Mouse (Mus musculus) CH12.LX (cell line): ENCODE data around the gene Stpg4. TPM values are rescaled to one million over a fixed set of nuclear protein-coding genes. Genes with fewer than 3 reads are reported as not detected.

ENCODE experiments used
- polyA plus RNA-seq: library from polyadenylated mRNA; unstranded; fragments of >175 nt; gene quantifications from 2 replicates; pipeline ENCODE4 v1.2.1, GENCODE M21; 2012; ENCODE audit warnings: low read depth; ENCODE audit not compliant: insufficient read length
- total RNA-seq, 2 experiments: library from RNA; depleted of rRNA; stranded (reverse); fragments of 300-350 nt in 1 of 2; fragments of >200 nt in 1 of 2; gene quantifications; 2 replicates each; pipeline ENCODE4 v1.2.3; 2012 to 2014

Gene Stpg4
- total and polyA plus RNA-seq, 3 experiments: not detected

Other genes with a start within 250 kb of the Stpg4 start
- gene Mcfd2, start 161.8 kb downstream of the Stpg4 start, total RNA-seq (2012; rRNA removed): 39.1 and 42.5 TPM in 2 replicates
- 39.1 and 41.9 TPM in 2 replicates for gene Mcfd2, start 161.8 kb downstream of the Stpg4 start, total RNA-seq (2014; rRNA removed)
- gene Mcfd2, start 161.8 kb downstream of the Stpg4 start, polyA plus RNA-seq: 24.7 and 26.0 TPM in 2 replicates
- 11.2 and 12.8 TPM in 2 replicates for gene Ttc7, start 144.9 kb downstream of the Stpg4 start, total RNA-seq (2012; rRNA removed)
- 5.8 and 6.2 TPM in 2 replicates for gene Ttc7, start 144.9 kb downstream of the Stpg4 start, total RNA-seq (2014; rRNA removed)
- 16.0 and 16.4 TPM in 2 replicates for gene Ttc7, start 144.9 kb downstream of the Stpg4 start, polyA plus RNA-seq
- gene Calm2, start 19.2 kb upstream of the Stpg4 start, total RNA-seq (2012; rRNA removed): 203 and 255 TPM in 2 replicates
- 546 and 623 TPM in 2 replicates for gene Calm2, start 19.2 kb upstream of the Stpg4 start, total RNA-seq (2014; rRNA removed)
- 604 and 634 TPM in 2 replicates for gene Calm2, start 19.2 kb upstream of the Stpg4 start, polyA plus RNA-seq
- 5.0 and 13.4 TPM in 2 replicates for gene Epcam, start 208.2 kb upstream of the Stpg4 start, total RNA-seq (2012; rRNA removed)
- 1.4 and 1.9 TPM in 2 replicates for gene Epcam, start 208.2 kb upstream of the Stpg4 start, total RNA-seq (2014; rRNA removed)
- 1.9 TPM in 2 replicates for gene Epcam, start 208.2 kb upstream of the Stpg4 start, polyA plus RNA-seq
- gene Msh2, start 244.6 kb upstream of the Stpg4 start, total RNA-seq (2012; rRNA removed): 34.8 and 37.0 TPM in 2 replicates
- 47.0 and 47.5 TPM in 2 replicates for gene Msh2, start 244.6 kb upstream of the Stpg4 start, total RNA-seq (2014; rRNA removed)
- gene Msh2, start 244.6 kb upstream of the Stpg4 start, polyA plus RNA-seq: 45.8 and 48.2 TPM in 2 replicates